Mouse (Mus musculus) megakaryocyte-erythroid progenitor cell, adult 5-6 weeks (primary cell): ENCODE data around the gene Bfar. TPM values are rescaled to one million over a fixed set of nuclear protein-coding genes. Genes with fewer than 3 reads are reported as not detected.

Experiments
- total RNA-seq, 2 experiments: library from RNA; stranded (forward) in 1 of 2; stranded (reverse) in 1 of 2; fragments of 200-1000, 215-1000 nt in 1 of 2; fragments of >200 nt in 1 of 2; fragmentation: Nextera tagmentation in 1 of 2; gene quantifications; 2 replicates each; pipeline ENCODE4 v1.2.3; 2014 to 2017

The Bfar gene
- total RNA-seq, 2 experiments from 2014 or later = 22.2 to 29.5 TPM

Other genes starting within 250 kb of the Bfar start
- 29.3 and 35.9 TPM in 2 replicates for gene Parn, start 3.7 kb upstream of the Bfar start, total RNA-seq (2014; fragmentation: Nextera tagmentation)
- gene Parn, start 3.7 kb upstream of the Bfar start, total RNA-seq (2017) = 67.0 and 83.2 TPM in 2 replicates
- 4.7 and 5.1 TPM in 2 replicates for gene 3110001I22Rik, start 71 bp downstream of the Bfar start, total RNA-seq (2014; fragmentation: Nextera tagmentation)
- 10.7 and 19.8 TPM in 2 replicates for gene 3110001I22Rik, start 71 bp downstream of the Bfar start, total RNA-seq (2017)
- not detected in 2 replicates for gene Pla2g10, start 59.1 kb downstream of the Bfar start, total RNA-seq (2014; fragmentation: Nextera tagmentation)
- gene Pla2g10, start 59.1 kb downstream of the Bfar start, total RNA-seq (2017) = not detected in 2 replicates
- gene Rrn3, start 108.8 kb downstream of the Bfar start, total RNA-seq (2014; fragmentation: Nextera tagmentation) = 37.6 and 47.6 TPM in 2 replicates
- 62.0 and 71.2 TPM in 2 replicates for gene Rrn3, start 108.8 kb downstream of the Bfar start, total RNA-seq (2017)
- 27.0 and 29.3 TPM in 2 replicates for gene Ntan1, start 147.0 kb downstream of the Bfar start, total RNA-seq (2014; fragmentation: Nextera tagmentation)
- 43.6 and 45.9 TPM in 2 replicates for gene Ntan1, start 147.0 kb downstream of the Bfar start, total RNA-seq (2017)
- 58.3 and 58.5 TPM in 2 replicates for gene Pdxdc1, start 231.3 kb downstream of the Bfar start, total RNA-seq (2014; fragmentation: Nextera tagmentation)
- gene Pdxdc1, start 231.3 kb downstream of the Bfar start, total RNA-seq (2017) = 45.7 and 74.5 TPM in 2 replicates
- 0.22 and 2.0 TPM in 2 replicates for gene Mpv17l, start 231.3 kb downstream of the Bfar start, total RNA-seq (2014; fragmentation: Nextera tagmentation)
- gene Mpv17l, start 231.3 kb downstream of the Bfar start, total RNA-seq (2017) = 0.99 and 1.8 TPM in 2 replicates